In the genomic region with DNA sequence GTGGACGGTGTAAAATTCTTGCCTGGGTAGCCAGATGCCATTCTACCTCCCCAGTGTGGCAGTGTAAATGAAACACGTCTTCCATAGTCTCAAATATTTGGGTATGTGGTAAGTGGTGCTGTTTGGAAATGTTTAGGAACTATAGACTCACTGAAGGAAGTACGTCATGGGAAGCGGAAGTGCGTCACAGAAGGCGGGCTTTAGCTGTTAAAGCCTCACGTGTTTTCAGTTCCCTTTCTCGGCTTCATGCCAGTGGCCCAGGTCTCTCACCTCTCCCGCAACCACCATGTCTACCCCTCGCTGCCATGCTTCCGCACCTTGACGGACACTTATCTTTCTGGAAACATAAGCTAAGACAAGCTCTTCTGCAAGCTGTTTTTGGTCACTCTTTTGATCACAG, we compare ENCODE assay signal across 24 mouse cellular contexts.
DNase-seq lines count a peak whose midpoint lies in the region; ATAC-seq and TF ChIP-seq lines count a peak whose summit lies in the region.
"Had no signal": no experiment of that assay in that cellular context is flagged by ENCODE, and none has a peak within 500 bp of the region (broad histone marks: within the 10 kb centered on the region; RNA-seq: fewer than 3 reads in every experiment).

No protein-coding gene starts in this region.

- no peak overlapping the region for H3K4me3 ChIP-seq in CH12.LX (replicated peaks in 1 of 3; ENCODE audit: low read depth in 2 of 3, low read length in 2 of 3, poor library complexity in 1 of 3)
- H3K4me3 ChIP-seq in forebrain, embryonic 16.5 days (replicated peaks; ENCODE audit: low read length): no peak overlapping the region
- H3K4me3 ChIP-seq: forebrain, embryonic 10.5 days; forebrain, embryonic 13.5 days; heart, adult 2 months; heart, embryonic 10.5 days; heart, embryonic 13.5 days had no signal

- dilution Hi-C loops in CH12.LX (cut with MboI; ENCODE audit: extremely low pct_ligation_motif_present, extremely low pct_unique_long_range_greater_than_20kb, low sequenced_read_pairs): no loop called here

- no peaks in the 10 kb centered on the region for H3K79me2 ChIP-seq in CH12.LX (replicated peaks; ENCODE audit: control insufficient read depth, extremely low read depth, insufficient read depth, poor library complexity, severe bottlenecking)

- no peak for TF ChIP-seq RAD21 in CH12.LX (IDR thresholded peaks at IDR 0.05; ENCODE audit: low read depth, low read length)

- no peak for DNase-seq in CH12.LX (ENCODE audit: extremely low read depth)
- DNase-seq in layer of hippocampus, adult 9-11 months: no peak
- DNase-seq: adrenal gland, postnatal 14 days; cerebellum, adult 11 months; cerebellum, adult 2 months; cerebellum, postnatal 36 days; forebrain, postnatal 0 days; gastrocnemius, postnatal 25 days; heart, adult 2 months; heart, postnatal 14 days; heart, postnatal 4 days had no signal

- TF ChIP-seq CTCF in CH12.LX (conservative IDR thresholded peaks at IDR 0.05 in 1 of 2, IDR thresholded peaks at IDR 0.05 in 1 of 2; ENCODE audit: low read depth in 2 of 2, low read length in 2 of 2): no peak

- no peaks in the 10 kb centered on the region for H3K4me1 ChIP-seq in CH12.LX (ENCODE audit: control insufficient read depth in 1 of 2, insufficient read depth in 2 of 2)
- H3K4me1 ChIP-seq in forebrain, embryonic 16.5 days (replicated peaks; ENCODE audit: control insufficient read depth, insufficient read depth, low read length): 0 out of 2 replicates have a peak, but pooled peaks cover 2% of the 10 kb centered on the region

- no peaks in the 10 kb centered on the region for H3K9me3 ChIP-seq in CH12.LX (replicated peaks; ENCODE audit: low read length)
- no peaks in the 10 kb centered on the region for H3K9me3 ChIP-seq in forebrain, embryonic 16.5 days (ENCODE audit: control insufficient read depth, low read length)
- H3K9me3 ChIP-seq: forebrain, embryonic 10.5 days; forebrain, embryonic 13.5 days; heart, embryonic 10.5 days had no signal

- WGBS in forebrain, embryonic 16.5 days: 96% methylated on average over 12 of the region's 12 CpGs

- no peaks in the 10 kb centered on the region for H3K36me3 ChIP-seq in CH12.LX (replicated peaks in 1 of 2; ENCODE audit: control insufficient read depth in 1 of 2, insufficient read depth in 1 of 2, low read length in 1 of 2)
- no peaks in the 10 kb centered on the region for H3K36me3 ChIP-seq in forebrain, embryonic 16.5 days (ENCODE audit: control insufficient read depth, insufficient read depth)
- H3K36me3 ChIP-seq: forebrain, embryonic 10.5 days; heart, embryonic 10.5 days; heart, embryonic 13.5 days had no signal

- H3K4me2 ChIP-seq in CH12.LX (ENCODE audit: insufficient read depth, low read depth, poor library complexity, severe bottlenecking): no peak overlapping the region
- no peak overlapping the region for H3K4me2 ChIP-seq in forebrain, embryonic 16.5 days (ENCODE audit: low read length)
- H3K4me2 ChIP-seq: forebrain, embryonic 13.5 days; heart, embryonic 13.5 days; hindbrain, embryonic 14.5 days had no signal

- H3K9ac ChIP-seq in CH12.LX (ENCODE audit: insufficient read depth, low read depth): no peak overlapping the region
- no peak overlapping the region for H3K9ac ChIP-seq in forebrain, embryonic 16.5 days (replicated peaks; ENCODE audit: low read depth, low read length)
- H3K9ac ChIP-seq: forebrain, embryonic 13.5 days; forebrain, postnatal 0 days; heart, embryonic 13.5 days; hindbrain, embryonic 14.5 days had no signal

- peak; percentile 59 for ATAC-seq in common myeloid progenitor, adult 5-6 weeks (replicated peaks; ENCODE audit: low read depth, poor library complexity, severe bottlenecking)
- ATAC-seq in megakaryocyte progenitor cell, adult 5-6 weeks (replicated peaks; ENCODE audit: poor library complexity): peak; percentile 83
- ATAC-seq in neutrophil, adult 5-6 weeks (ENCODE audit: extremely low read depth, insufficient number of reproducible peaks, low FRiP score, poor library complexity, severe bottlenecking): peak; percentile 53; the same call in 1 of the 2 replicates
- no peak for ATAC-seq in forebrain, embryonic 16.5 days
- ATAC-seq: CD4-positive, CD25-positive, alpha-beta regulatory T cell, adult 4 months; forebrain, embryonic 13.5 days; forebrain, postnatal 0 days; inflammation-experienced regulatory T-cells, adult 6 months; Patski had no signal

- H3K27ac ChIP-seq in CH12.LX (ENCODE audit: insufficient read depth, low read depth): no peak overlapping the region
- no peak overlapping the region for H3K27ac ChIP-seq in forebrain, embryonic 16.5 days (ENCODE audit: low read length)
- H3K27ac ChIP-seq: forebrain, embryonic 10.5 days; forebrain, embryonic 13.5 days; heart, adult 2 months; heart, embryonic 10.5 days; heart, embryonic 13.5 days; hindbrain, embryonic 14.5 days; hindbrain, postnatal 0 days had no signal

- H3K27me3 ChIP-seq in CH12.LX (replicated peaks): no peaks in the 10 kb centered on the region
- no peaks in the 10 kb centered on the region for H3K27me3 ChIP-seq in forebrain, embryonic 16.5 days (replicated peaks; ENCODE audit: control insufficient read depth, insufficient read depth, low read length)
- H3K27me3 ChIP-seq: forebrain, embryonic 13.5 days; heart, embryonic 13.5 days; Patski had no signal

- in situ Hi-C loops in CH12.LX (cut with MboI; ENCODE audit: low pct_ligation_motif_present, low pct_unique_long_range_greater_than_20kb, low sequenced_read_pairs): no loop called here

- TF ChIP-seq EP300 in CH12.LX (IDR thresholded peaks at IDR 0.05; ENCODE audit: low read length): no peak

- no peak for TF ChIP-seq POLR2A in CH12.LX (IDR thresholded peaks at IDR 0.05; ENCODE audit: low read depth, low read length)

TF ChIP-seq in CH12.LX, 34 proteins besides CTCF, POLR2A, EP300 and RAD21:
- TF ChIP-seq BHLHE40 (IDR thresholded peaks at IDR 0.05; ENCODE audit: low read depth, low read length) (peak; percentile 76), TBP (conservative IDR thresholded peaks at IDR 0.05; ENCODE audit: low read depth, low read length) (no peak)
